Mouse (Mus musculus) hindbrain, postnatal 0 days (tissue): ENCODE measurements around the gene Pex16. TPM values are rescaled to one million over a fixed set of nuclear protein-coding genes. Genes with fewer than 3 reads are reported as not detected.

Experiments used
- ATAC-seq: fragments of 200-750 bp; cut with Nextera tagmentation; 2 replicates; pipeline ENCODE4 v1.8.0; 2017; ENCODE audit warnings: mild to moderate bottlenecking, moderate TSS enrichment, moderate library complexity
- DNase-seq: peaks from one replicate; pipeline ENCODE4 v3.0.0-alpha.2; 2015; ENCODE audit warnings: low spot score
- H3K27ac ChIP-seq: fragments of 300-500 bp; sonication (generic); 2 replicates; pipeline ENCODE4 v1.5.1; 2014; ENCODE audit warnings: mild to moderate bottlenecking
- H3K27me3 ChIP-seq: fragments of 300-500 bp; sonication (generic); 2 replicates; pipeline ENCODE4 v1.6.1; 2014; ENCODE audit warnings: low read length, mixed read lengths; ENCODE audit not compliant: insufficient read depth
- H3K36me3 ChIP-seq: fragments of 300-500 bp; sonication (generic); 2 replicates; pipeline ENCODE4 v1.6.1; 2014; ENCODE audit warnings: low read length, mixed read lengths; ENCODE audit not compliant: insufficient read depth
- H3K4me1 ChIP-seq: fragments of 300-500 bp; sonication (generic); 2 replicates; pipeline ENCODE4 v1.6.1; 2014; ENCODE audit warnings: antibody characterized with exemption, low read length, mixed read lengths; ENCODE audit not compliant: insufficient read depth
- H3K4me2 ChIP-seq: fragments of 300-500 bp; sonication (generic); 2 replicates; pipeline ENCODE4 v1.6.1; 2014; ENCODE audit warnings: low read depth, mild to moderate bottlenecking, low read length, moderate library complexity, mixed read lengths
- H3K4me3 ChIP-seq: fragments of 300-500 bp; sonication (generic); 2 replicates; pipeline ENCODE4 v1.5.1; 2014; ENCODE audit warnings: low read length
- H3K9ac ChIP-seq: fragments of 300-500 bp; sonication (generic); replicated peaks from 2 replicates; pipeline ENCODE4 v1.6.1; 2014; ENCODE audit warnings: mild to moderate bottlenecking, low read length, moderate library complexity, mixed read lengths
- H3K9me3 ChIP-seq: fragments of 300-500 bp; sonication (generic); 2 replicates; pipeline ENCODE4 v1.6.1; 2016; ENCODE audit warnings: low read length, mixed read lengths
- CTCF ChIP-seq: IDR thresholded peaks from 2 replicates; pipeline ENCODE4 v1.5.1; 2016; ENCODE audit warnings: antibody characterized with exemption, control low read depth, low read depth
- WGBS: fragments of 180-500 bp; shearing (Covaris S2); extraction: QIAGEN DNeasy Blood & Tissue Kit; methylation state at CpG from one replicate; pipeline ENCODE4 v1.1.7; 2014; 5-methylcytosine and 5-hydroxymethylcytosine counted together
- polyA plus RNA-seq: library from polyadenylated mRNA; unstranded; fragments of >200 nt; fragmentation: Nextera tagmentation; extraction: Ambion mirVana; gene quantifications from 2 replicates; pipeline ENCODE4 v1.2.1, GENCODE M21; 2015
- total RNA-seq: library from RNA; depleted of rRNA; stranded (reverse); fragments of >200 nt; gene quantifications from 2 replicates; pipeline ENCODE4 v1.2.3, GENCODE M21; 2014

Gene Pex16
- total and polyA plus RNA-seq, 2 experiments from 2014 or later: 35.2 to 44.3 TPM

DNA sequence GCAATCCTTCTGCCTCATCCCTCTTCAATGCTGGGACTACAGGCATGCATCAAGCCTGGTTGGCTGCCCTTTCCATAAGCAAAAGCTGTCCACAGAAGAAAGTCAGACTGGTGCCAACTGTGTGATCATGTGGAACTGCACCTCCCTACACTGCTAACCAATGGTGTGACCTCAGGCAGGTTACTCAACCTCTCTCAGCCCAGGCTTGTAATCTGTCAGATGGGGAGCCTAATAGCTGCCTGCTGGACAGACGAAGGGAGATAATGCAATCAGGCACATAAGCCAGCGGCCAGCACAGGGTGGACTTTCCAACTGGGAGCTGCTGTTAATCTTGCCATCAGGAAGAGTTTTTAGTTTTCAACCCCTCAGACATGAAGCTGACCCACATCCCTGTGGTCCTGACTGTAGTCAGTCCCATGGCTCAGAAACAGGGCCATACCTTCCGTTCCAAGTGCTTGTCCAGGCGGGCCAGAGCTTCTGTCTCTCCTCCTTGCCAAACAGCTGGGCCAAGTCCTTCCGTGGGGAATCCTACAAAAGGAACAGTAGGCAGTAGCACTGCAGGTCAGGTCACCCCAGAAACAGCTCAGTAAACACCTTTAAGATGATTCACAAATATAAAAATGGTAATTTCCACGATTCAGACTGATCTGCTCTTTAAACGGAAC, 47.4 kb downstream of the Pex16 start:
- 90% methylated on average over 7 of the region's 7 CpGs for WGBS
- TF ChIP-seq CTCF: no peak
- DNase-seq (no peak), ATAC-seq (no peak)
- Histone ChIP-seq H3K27me3 (no peaks in the 10 kb centered on the region), H3K36me3 (peaks cover 57% of the 10 kb centered on the region; the same call in 1 of the 2 replicates), H3K9ac (no peak overlapping the region), H3K4me2 (no peak overlapping the region), H3K27ac (no peak overlapping the region), H3K9me3 (no peaks in the 10 kb centered on the region), H3K4me1 (peaks cover 27% of the 10 kb centered on the region), H3K4me3 (no peak overlapping the region)

DNA sequence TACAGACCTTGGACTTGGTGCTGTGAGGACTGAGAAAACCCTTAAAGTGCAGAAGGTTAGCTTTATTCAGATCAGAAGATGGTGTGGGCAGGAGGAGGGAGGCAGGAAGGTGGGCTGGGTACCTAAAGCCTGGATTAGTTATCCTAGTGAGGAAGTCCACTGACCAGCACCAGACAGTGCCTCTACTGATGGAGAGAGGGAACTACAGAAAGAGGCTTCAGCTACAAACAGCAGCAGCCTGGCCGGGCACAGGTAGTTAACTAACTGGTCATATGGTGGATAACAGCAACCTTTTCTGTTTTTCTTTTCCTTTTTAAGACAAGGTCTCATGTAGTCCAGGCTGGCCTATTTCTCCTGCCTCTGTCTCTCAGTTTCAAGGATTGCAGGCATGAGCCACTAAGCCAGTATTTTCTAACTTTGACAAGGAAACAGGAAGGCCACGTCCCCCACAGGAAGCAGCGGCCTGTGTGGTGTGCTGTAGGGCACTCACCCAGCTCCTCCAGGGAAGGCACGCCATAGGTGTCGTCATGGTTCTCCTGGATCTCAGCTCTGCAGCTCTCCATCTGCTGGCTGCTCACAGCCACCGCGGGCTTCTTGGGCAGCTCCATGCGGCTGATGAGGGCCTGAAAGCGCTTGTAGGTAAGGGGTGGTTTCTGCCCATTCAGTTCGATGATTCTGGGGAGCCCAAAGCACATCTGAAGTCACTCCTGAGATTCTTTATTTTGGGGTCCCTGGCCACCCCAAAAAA, 48.1 kb downstream of the Pex16 start:
- H3K4me2 ChIP-seq: no peak overlapping the region
- DNase-seq (peak; percentile 52), ATAC-seq (no peak; the same call in 1 of the 2 replicates)
- no peaks in the 10 kb centered on the region for H3K27me3 ChIP-seq
- H3K27ac ChIP-seq: peak overlapping the region; percentile 85; the same call in 1 of the 2 replicates
- peak; percentile 60 for TF ChIP-seq CTCF
- H3K9ac ChIP-seq: no peak overlapping the region
- peaks cover 50% of the 10 kb centered on the region; the same call in 1 of the 2 replicates for H3K36me3 ChIP-seq
- 66% methylated on average over 10 of the region's 10 CpGs for WGBS
- no peak overlapping the region for H3K4me3 ChIP-seq
- no peaks in the 10 kb centered on the region for H3K9me3 ChIP-seq
- H3K4me1 ChIP-seq: peaks cover 33% of the 10 kb centered on the region

DNA sequence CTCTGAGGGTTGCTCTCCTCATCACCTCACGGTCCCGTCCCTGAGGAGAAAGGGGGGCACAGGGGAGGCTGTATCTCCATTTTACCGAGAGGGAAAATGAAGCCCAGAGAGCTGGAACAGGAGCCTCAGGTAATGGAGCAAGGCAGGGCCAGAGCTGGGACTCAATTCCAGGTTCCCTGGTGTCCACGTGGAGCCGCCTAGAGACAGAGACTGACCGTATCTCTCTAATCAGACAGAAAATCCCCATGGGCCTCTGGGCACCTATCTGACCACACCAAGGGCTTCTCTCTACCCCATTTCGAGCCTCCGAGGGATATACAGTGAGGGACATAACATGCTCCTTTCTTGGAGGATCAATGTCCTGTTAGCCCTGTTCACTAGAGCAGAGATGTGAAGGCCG, 48.7 kb downstream of the Pex16 start:
- peaks cover 45% of the 10 kb centered on the region; the same call in 1 of the 2 replicates for H3K36me3 ChIP-seq
- no peak for TF ChIP-seq CTCF
- H3K4me2 ChIP-seq: no peak overlapping the region
- H3K27me3 ChIP-seq: no peaks in the 10 kb centered on the region
- H3K9ac ChIP-seq: no peak overlapping the region
- WGBS: 83% methylated on average over 9 of the region's 9 CpGs
- DNase-seq: no peak
- H3K4me3 ChIP-seq: no peak overlapping the region
- no peak for ATAC-seq
- no peaks in the 10 kb centered on the region for H3K9me3 ChIP-seq
- H3K4me1 ChIP-seq: peaks cover 39% of the 10 kb centered on the region
- H3K27ac ChIP-seq: peak overlapping the region; percentile 85; the same call in 1 of the 2 replicates

DNA sequence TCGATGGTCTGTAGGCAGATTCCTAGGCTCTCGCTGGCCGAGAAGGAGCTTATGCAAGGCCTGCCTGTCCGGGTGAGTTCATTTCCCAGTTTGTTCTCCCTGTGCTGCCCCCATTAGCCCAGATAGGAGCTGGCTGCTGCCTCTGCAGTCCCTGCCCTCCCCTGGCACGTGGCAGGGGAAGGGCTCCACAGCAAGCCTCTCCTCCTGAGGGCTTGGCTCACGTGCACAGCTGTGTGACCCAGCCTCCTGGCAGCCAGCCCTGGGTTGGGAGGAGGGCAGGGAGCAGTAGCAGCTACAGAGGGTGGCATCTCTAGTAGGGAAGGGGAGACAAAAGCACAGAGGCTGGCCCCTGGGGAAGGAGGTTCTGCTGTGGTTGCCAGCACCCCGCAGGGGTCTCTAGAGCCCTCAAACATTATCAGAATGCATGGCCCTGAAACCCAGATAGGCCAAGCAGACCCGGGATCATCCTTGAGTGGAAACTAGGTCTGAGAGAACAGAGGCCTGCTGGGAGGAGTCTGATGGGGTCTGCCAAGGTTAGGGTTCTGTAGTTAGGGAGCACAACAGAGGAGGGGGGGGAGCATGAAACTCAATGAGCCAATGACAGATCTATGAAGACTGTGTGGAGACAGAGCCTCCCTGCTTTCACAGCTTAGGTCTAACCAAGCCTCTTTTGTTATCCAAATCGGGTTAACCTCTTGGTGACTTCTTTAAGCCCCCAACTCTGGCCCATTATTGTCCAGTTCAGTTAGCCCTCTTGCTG, 49.4 kb downstream of the Pex16 start:
- Histone ChIP-seq H3K4me3 (no peak overlapping the region), H3K27me3 (no peaks in the 10 kb centered on the region), H3K4me2 (no peak overlapping the region; the same call in 1 of the 2 replicates), H3K36me3 (peaks cover 37% of the 10 kb centered on the region; the same call in 1 of the 2 replicates), H3K9me3 (no peaks in the 10 kb centered on the region), H3K4me1 (peaks cover 42% of the 10 kb centered on the region), H3K9ac (no peak overlapping the region), H3K27ac (peak overlapping the region; percentile 85)
- 42% methylated on average over 9 of the region's 9 CpGs for WGBS
- peak; percentile 58 for ATAC-seq
- DNase-seq: peak; percentile 80
- peak; percentile 25 for TF ChIP-seq CTCF

DNA sequence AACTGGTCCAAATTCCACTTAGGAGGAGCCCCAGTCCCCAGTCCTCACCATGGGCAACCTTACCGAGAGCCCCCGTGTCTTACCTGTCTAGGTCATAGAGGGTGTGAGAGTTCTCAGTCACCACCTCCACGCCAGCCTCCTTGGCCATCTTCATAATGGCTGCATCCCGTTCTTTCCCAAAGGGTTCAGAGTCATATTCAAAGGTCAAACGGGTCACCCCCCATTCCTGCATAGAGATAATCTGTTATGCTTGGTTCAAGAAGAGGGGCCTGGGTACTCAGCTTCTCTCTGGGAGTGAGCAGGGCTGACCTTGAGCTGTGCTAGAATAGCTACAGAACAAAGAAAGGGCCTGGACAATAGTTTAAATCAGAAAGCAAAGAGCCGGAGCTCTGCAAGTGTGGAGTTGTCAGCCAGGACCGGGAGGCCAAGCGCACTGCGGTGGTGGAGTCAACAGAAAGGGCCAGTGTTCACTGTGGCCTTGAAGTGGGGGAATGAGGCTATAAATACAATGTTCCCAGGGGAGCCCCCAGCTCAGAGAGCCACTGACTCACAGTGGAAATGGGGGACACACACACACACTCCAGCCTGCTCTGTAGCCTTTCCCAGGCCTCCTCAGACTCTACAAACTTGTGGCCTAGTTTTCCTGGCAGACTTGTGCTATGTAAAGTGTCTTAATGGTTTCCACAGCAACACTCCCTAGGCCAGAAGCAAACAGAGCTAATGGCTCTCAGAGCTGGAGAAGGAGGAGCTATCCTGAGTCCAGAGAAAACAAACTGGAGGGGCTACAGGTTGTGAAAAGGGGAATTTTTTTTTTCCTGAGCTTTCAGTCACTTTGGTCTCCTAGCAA, 50.2 kb downstream of the Pex16 start:
- peak; percentile 81 for DNase-seq
- peak; percentile 82 for ATAC-seq
- H3K36me3 ChIP-seq: peaks cover 31% of the 10 kb centered on the region; the same call in 1 of the 2 replicates
- 35% methylated on average over 9 of the region's 9 CpGs for WGBS
- no peak for TF ChIP-seq CTCF
- peak overlapping the region; percentile 13; the same call in 1 of the 2 replicates for H3K9ac ChIP-seq
- no peak overlapping the region; the same call in 1 of the 2 replicates for H3K4me2 ChIP-seq
- H3K27me3 ChIP-seq: no peaks in the 10 kb centered on the region
- peak overlapping the region; percentile 85 for H3K27ac ChIP-seq
- no peaks in the 10 kb centered on the region for H3K9me3 ChIP-seq
- H3K4me3 ChIP-seq: no peak overlapping the region
- peaks cover 42% of the 10 kb centered on the region for H3K4me1 ChIP-seq
